ENCODE assay signal across 21 mouse cellular contexts in genomic region chr1:86406313-86406712, GRCm38 (mm10). TPM values are rescaled to one million over a fixed set of nuclear protein-coding genes. Genes with fewer than 3 reads are reported as not detected.
DNase-seq lines count a peak whose midpoint lies in the region; ATAC-seq and TF ChIP-seq lines count a peak whose summit lies in the region.
"Had no signal": no experiment of that assay in that cellular context is flagged by ENCODE, and none has a peak within 500 bp of the region (broad histone marks: within the 10 kb centered on the region; RNA-seq: fewer than 3 reads in every experiment).

No protein-coding gene starts in this region.

- H3K36me3 ChIP-seq in lung, embryonic 14.5 days (ENCODE audit: insufficient read depth) = no peaks in the 10 kb centered on the region
- no peaks in the 10 kb centered on the region for H3K36me3 ChIP-seq in intestine, embryonic 16.5 days (ENCODE audit: control insufficient read depth, insufficient read depth, low read length)
- H3K36me3 ChIP-seq in neural tube, embryonic 15.5 days = no peaks in the 10 kb centered on the region
- H3K36me3 ChIP-seq in kidney, embryonic 16.5 days (ENCODE audit: insufficient read depth, low read length) = no peaks in the 10 kb centered on the region
- H3K36me3 ChIP-seq: embryonic facial prominence, embryonic 13.5 days; forebrain, embryonic 10.5 days had no signal

- H3K4me1 ChIP-seq in lung, embryonic 14.5 days (ENCODE audit: insufficient read depth) = no peaks in the 10 kb centered on the region
- H3K4me1 ChIP-seq in lung, adult 2 months (ENCODE audit: control insufficient read depth, insufficient read depth, low read length) = peaks cover 2% of the 10 kb centered on the region; the same call in 1 of the 2 replicates
- peaks cover 15% of the 10 kb centered on the region for H3K4me1 ChIP-seq in intestine, embryonic 16.5 days (ENCODE audit: control insufficient read depth, insufficient read depth, low read length)
- 0 out of 2 replicates have a peak, but pooled peaks cover 2% of the 10 kb centered on the region for H3K4me1 ChIP-seq in neural tube, embryonic 15.5 days
- no peaks in the 10 kb centered on the region for H3K4me1 ChIP-seq in kidney, embryonic 16.5 days (ENCODE audit: insufficient read depth, low read length)

- H3K27me3 ChIP-seq in lung, embryonic 14.5 days (ENCODE audit: insufficient read depth, low read length) = no peaks in the 10 kb centered on the region
- no peaks in the 10 kb centered on the region for H3K27me3 ChIP-seq in intestine, embryonic 16.5 days (replicated peaks; ENCODE audit: control insufficient read depth, insufficient read depth, low read length)
- no peaks in the 10 kb centered on the region for H3K27me3 ChIP-seq in neural tube, embryonic 15.5 days (replicated peaks)
- no peaks in the 10 kb centered on the region for H3K27me3 ChIP-seq in kidney, embryonic 16.5 days (ENCODE audit: insufficient read depth, low read length)
- H3K27me3 ChIP-seq: embryonic facial prominence, embryonic 13.5 days; Patski had no signal

- no peak for ATAC-seq in lung, embryonic 14.5 days (ENCODE audit: insufficient read depth)
- peak; percentile 41; the same call in 1 of the 2 replicates for ATAC-seq in intestine, embryonic 16.5 days
- ATAC-seq in megakaryocyte, adult 5-6 weeks (ENCODE audit: poor library complexity, severe bottlenecking) = 0 out of 2 replicates have a peak, but pooled peaks have one; percentile 42
- ATAC-seq in neural tube, embryonic 15.5 days (ENCODE audit: low FRiP score) = no peak
- ATAC-seq in kidney, embryonic 16.5 days (ENCODE audit: low FRiP score, low TSS enrichment) = no peak
- ATAC-seq: hindbrain, postnatal 0 days; Patski had no signal

- DNase-seq in lung, embryonic 14.5 days = peak; percentile 14
- DNase-seq in lung, adult 2 months = no peak
- DNase-seq in brain, adult 2 months (ENCODE audit: low read depth, low spot score) = peak; percentile 37
- no peak for DNase-seq in adrenal gland, adult 2 months
- DNase-seq: cerebellum, postnatal 25 days; midbrain, embryonic 14.5 days; right cerebral cortex, postnatal 4 days had no signal

- H3K9me3 ChIP-seq in lung, embryonic 14.5 days (ENCODE audit: low read depth, low read length) = no peaks in the 10 kb centered on the region
- no peaks in the 10 kb centered on the region for H3K9me3 ChIP-seq in intestine, embryonic 16.5 days (ENCODE audit: control insufficient read depth, low read length)
- H3K9me3 ChIP-seq in neural tube, embryonic 15.5 days (replicated peaks) = no peaks in the 10 kb centered on the region
- H3K9me3 ChIP-seq in kidney, embryonic 16.5 days (ENCODE audit: low read length) = no peaks in the 10 kb centered on the region
- H3K9me3 ChIP-seq: embryonic facial prominence, embryonic 13.5 days; forebrain, embryonic 10.5 days had no signal

- no peak for TF ChIP-seq POLR2A in lung, adult 2 months (IDR thresholded peaks at IDR 0.05; ENCODE audit: borderline replicate concordance, extremely low read depth, low read depth, low read length)

- TF ChIP-seq CTCF in lung, embryonic 14.5 days (IDR thresholded peaks at IDR 0.05; ENCODE audit: low read depth) = no peak
- no peak for TF ChIP-seq CTCF in lung, adult 2 months (IDR thresholded peaks at IDR 0.05; ENCODE audit: insufficient read depth, low read length)

- no peak overlapping the region for H3K9ac ChIP-seq in lung, embryonic 14.5 days
- H3K9ac ChIP-seq in intestine, embryonic 16.5 days (ENCODE audit: low read depth, low read length) = no peak overlapping the region
- no peak overlapping the region for H3K9ac ChIP-seq in neural tube, embryonic 15.5 days (replicated peaks)
- no peak overlapping the region for H3K9ac ChIP-seq in kidney, embryonic 16.5 days (replicated peaks; ENCODE audit: low read length)
- H3K9ac ChIP-seq: embryonic facial prominence, embryonic 13.5 days had no signal

- H3K4me2 ChIP-seq in lung, embryonic 14.5 days = no peak overlapping the region
- no peak overlapping the region for H3K4me2 ChIP-seq in intestine, embryonic 16.5 days (ENCODE audit: low read depth, low read length)
- no peak overlapping the region for H3K4me2 ChIP-seq in neural tube, embryonic 15.5 days
- H3K4me2 ChIP-seq in kidney, embryonic 16.5 days (replicated peaks; ENCODE audit: low read depth, low read length) = no peak overlapping the region
- H3K4me2 ChIP-seq: embryonic facial prominence, embryonic 13.5 days had no signal

- no peak overlapping the region for H3K27ac ChIP-seq in lung, embryonic 14.5 days (ENCODE audit: low read depth)
- H3K27ac ChIP-seq in intestine, embryonic 16.5 days (ENCODE audit: low read length) = 0 out of 2 replicates have a peak overlapping the region, but pooled peaks have one; percentile 1
- no peak overlapping the region for H3K27ac ChIP-seq in neural tube, embryonic 15.5 days (replicated peaks)
- no peak overlapping the region for H3K27ac ChIP-seq in kidney, embryonic 16.5 days (ENCODE audit: low read length)
- H3K27ac ChIP-seq: embryonic facial prominence, embryonic 13.5 days; forebrain, embryonic 10.5 days; hindbrain, postnatal 0 days; stomach, postnatal 0 days had no signal

- WGBS in lung, embryonic 14.5 days = 61% methylated on average over 4 of the region's 4 CpGs
- WGBS in lung, adult 2 months = 52% methylated on average over 4 of the region's 4 CpGs
- 64% methylated on average over 4 of the region's 4 CpGs for WGBS in intestine, embryonic 16.5 days
- 83% methylated on average over 4 of the region's 4 CpGs for WGBS in neural tube, embryonic 15.5 days
- WGBS in kidney, embryonic 16.5 days = 64% methylated on average over 4 of the region's 4 CpGs

- no peak overlapping the region for H3K4me3 ChIP-seq in lung, embryonic 14.5 days (ENCODE audit: low read depth, low read length)
- no peak overlapping the region for H3K4me3 ChIP-seq in lung, adult 2 months (replicated peaks; ENCODE audit: extremely low read depth, low read depth, low read length)
- no peak overlapping the region for H3K4me3 ChIP-seq in intestine, embryonic 16.5 days (ENCODE audit: low read length)
- no peak overlapping the region for H3K4me3 ChIP-seq in neural tube, embryonic 15.5 days (replicated peaks)
- no peak overlapping the region for H3K4me3 ChIP-seq in kidney, embryonic 16.5 days (ENCODE audit: low read length)
- H3K4me3 ChIP-seq: embryonic facial prominence, embryonic 13.5 days; forebrain, embryonic 10.5 days had no signal

RNA-seq across cellular contexts. Expression of gene Nmur1, which starts 19.7 kb away (rescaled TPM):
- polyA plus RNA-seq in lung, embryonic 14.5 days (2014; fragmentation: Nextera tagmentation; extraction: Ambion mirVana) = not detected in 2 replicates
- polyA plus RNA-seq in lung, adult 2 months (2012; rRNA removed) = 2.9 TPM in 2 replicates
- 0.46 and 0.88 TPM in 2 replicates for polyA plus RNA-seq in intestine, embryonic 16.5 days (2015; fragmentation: Nextera tagmentation; extraction: Ambion mirVana)
- not detected in 2 replicates for total RNA-seq in megakaryocyte, adult 5-6 weeks (2015)
- total RNA-seq in megakaryocyte, adult 5-6 weeks (2017) = not detected in 2 replicates
- not detected for total RNA-seq in adrenal gland, adult 2 months (2021)
- polyA plus RNA-seq in adrenal gland, adult 2 months (2012; rRNA removed) = 0.17 and 0.18 TPM in 2 replicates
- polyA plus RNA-seq in neural tube, embryonic 15.5 days (2015; fragmentation: Nextera tagmentation; extraction: Ambion mirVana) = 0.13 TPM in 1 of 2 replicates, not detected in the other
- 0.12 TPM in 1 of 2 replicates, not detected in the other for polyA plus RNA-seq in kidney, embryonic 16.5 days (2015; fragmentation: Nextera tagmentation; extraction: Ambion mirVana)
- total RNA-seq: adrenal gland, adult 8-10 months had no signal
- polyA plus RNA-seq: embryonic facial prominence, embryonic 13.5 days; heart, embryonic 16.5 days; limb, embryonic 14.5 days; midbrain, embryonic 14.5 days; neural tube, embryonic 11.5 days; Patski had no signal

RNA-seq across cellular contexts. Expression of gene Tex44, which starts 19.8 kb away (rescaled TPM):
- not detected in 2 replicates for polyA plus RNA-seq in lung, embryonic 14.5 days (2014; fragmentation: Nextera tagmentation; extraction: Ambion mirVana)
- 0.11 and 0.12 TPM in 2 replicates for polyA plus RNA-seq in lung, adult 2 months (2012; rRNA removed)
- not detected in 2 replicates for polyA plus RNA-seq in intestine, embryonic 16.5 days (2015; fragmentation: Nextera tagmentation; extraction: Ambion mirVana)
- total RNA-seq in megakaryocyte, adult 5-6 weeks (2015) = not detected in 2 replicates
- not detected in 2 replicates for total RNA-seq in megakaryocyte, adult 5-6 weeks (2017)
- total RNA-seq in adrenal gland, adult 2 months (2021) = not detected
- not detected in 2 replicates for polyA plus RNA-seq in adrenal gland, adult 2 months (2012; rRNA removed)
- polyA plus RNA-seq in neural tube, embryonic 15.5 days (2015; fragmentation: Nextera tagmentation; extraction: Ambion mirVana) = not detected in 2 replicates
- polyA plus RNA-seq in kidney, embryonic 16.5 days (2015; fragmentation: Nextera tagmentation; extraction: Ambion mirVana) = not detected in 2 replicates
- total RNA-seq: adrenal gland, adult 8-10 months; hindbrain, postnatal 0 days had no signal
- polyA plus RNA-seq: embryonic facial prominence, embryonic 13.5 days; forebrain, embryonic 10.5 days; heart, embryonic 16.5 days; hindbrain, postnatal 0 days; limb, embryonic 14.5 days; midbrain, embryonic 14.5 days; neural tube, embryonic 11.5 days; Patski; stomach, postnatal 0 days; urinary bladder, adult 2 months had no signal

RNA-seq across cellular contexts. Expression of gene Ncl, which starts 47.1 kb away (rescaled TPM):
- 391 and 408 TPM in 2 replicates for polyA plus RNA-seq in lung, embryonic 14.5 days (2014; fragmentation: Nextera tagmentation; extraction: Ambion mirVana)
- polyA plus RNA-seq in lung, adult 2 months (2012; rRNA removed) = 6.1 and 8.1 TPM in 2 replicates
- polyA plus RNA-seq in intestine, embryonic 16.5 days (2015; fragmentation: Nextera tagmentation; extraction: Ambion mirVana) = 355 and 416 TPM in 2 replicates
- total RNA-seq in megakaryocyte, adult 5-6 weeks (2015) = 150 and 167 TPM in 2 replicates
- total RNA-seq in megakaryocyte, adult 5-6 weeks (2017) = 156 and 194 TPM in 2 replicates
- total RNA-seq in adrenal gland, adult 2 months (2021) = 100 to 1,000 TPM; 183 to 192 TPM
- 4.8 and 8.9 TPM in 2 replicates for polyA plus RNA-seq in adrenal gland, adult 2 months (2012; rRNA removed)
- polyA plus RNA-seq in neural tube, embryonic 15.5 days (2015; fragmentation: Nextera tagmentation; extraction: Ambion mirVana) = 189 and 296 TPM in 2 replicates
- polyA plus RNA-seq in kidney, embryonic 16.5 days (2015; fragmentation: Nextera tagmentation; extraction: Ambion mirVana) = 432 and 504 TPM in 2 replicates

Comparison
In these comparisons a context has a peak if more than half of its experiments do, and no peak if none do; other contexts are left out.
1. DNase-seq: peak in lung, embryonic 14.5 days (single experiment) and brain, adult 2 months (single experiment); none in lung, adult 2 months (single experiment) and adrenal gland, adult 2 months (single experiment).
2. RNA of gene Ncl, which starts 47.1 kb away (polyA plus RNA-seq): 432 to 504 TPM in kidney, embryonic 16.5 days, 355 to 416 TPM in intestine, embryonic 16.5 days, 391 to 408 TPM in lung, embryonic 14.5 days and 189 to 296 TPM in neural tube, embryonic 15.5 days; 4.8 to 8.9 TPM in adrenal gland, adult 2 months and 6.1 to 8.1 TPM in lung, adult 2 months; every median in the first group is over 10 times any median in the second.
3. ATAC-seq: peak in intestine, embryonic 16.5 days (single experiment) and megakaryocyte, adult 5-6 weeks (single experiment); none in lung, embryonic 14.5 days (single experiment), neural tube, embryonic 15.5 days (single experiment) and kidney, embryonic 16.5 days (single experiment).